Mouse (Mus musculus) kidney, adult 11 months (tissue): ENCODE data around the gene Sim2.

Experiments used
- DNase-seq: peaks from one replicate; pipeline ENCODE4 v3.0.0; 2022

The Sim2 gene

GRCm38 (mm10) chr16:94079075-94079855 lies 5.5 kb upstream of the Sim2 start:
- no peak for DNase-seq

DNA sequence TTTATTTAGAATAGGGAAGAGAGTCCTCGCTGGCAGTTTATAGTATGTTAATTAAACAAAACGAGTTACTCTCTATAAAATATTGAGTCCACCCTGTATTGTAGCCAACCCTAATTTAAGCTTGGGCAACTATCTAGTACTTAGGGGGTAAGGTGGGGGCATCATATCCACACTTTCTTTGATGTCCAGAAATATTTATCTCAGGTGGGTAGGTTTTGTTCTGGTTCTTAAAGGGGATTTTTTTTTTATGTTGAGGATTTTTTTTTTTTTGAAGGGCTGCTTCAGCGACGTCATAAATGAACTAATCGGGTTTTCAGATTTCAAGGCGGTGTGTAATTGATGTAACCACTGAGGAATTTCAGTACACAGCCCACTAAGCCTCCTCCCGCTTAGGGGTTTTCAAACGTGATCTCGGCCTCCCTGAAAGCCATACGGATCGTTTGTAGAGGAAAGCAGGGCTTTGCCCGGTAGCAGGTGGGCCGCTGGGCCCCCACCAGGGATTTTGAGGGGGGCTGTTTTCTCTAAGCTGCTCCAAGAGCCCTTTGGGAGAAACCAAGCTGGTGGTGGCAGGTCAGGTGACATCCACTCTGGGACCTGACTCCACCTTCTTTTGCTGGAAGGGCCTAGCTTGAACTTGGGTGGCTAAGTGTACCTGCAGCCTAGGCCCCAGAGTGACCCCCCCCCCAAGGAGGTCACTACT lies 4.7 kb upstream of the Sim2 start:
- DNase-seq, result no peak

DNA sequence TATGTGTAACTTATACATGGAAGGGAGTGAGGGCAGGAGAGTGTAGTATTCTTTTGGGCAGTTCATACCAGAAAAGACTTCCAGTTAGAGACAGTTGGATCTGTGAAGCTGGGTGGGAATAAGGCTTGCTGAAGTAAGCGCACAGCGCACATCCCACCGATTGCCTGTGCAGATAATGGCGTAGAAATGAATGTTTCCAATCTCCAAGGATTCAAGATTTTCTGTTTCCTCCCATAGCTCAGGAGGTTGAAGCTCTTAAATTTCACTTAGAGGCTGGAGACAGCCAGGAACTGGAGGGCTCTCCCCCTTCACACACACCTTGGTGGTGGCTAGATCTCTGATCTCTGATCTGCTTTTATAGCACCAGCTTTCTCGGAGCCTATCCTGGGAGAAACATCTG lies 3.1 kb upstream of the Sim2 start:
- DNase-seq, result no peak

DNA sequence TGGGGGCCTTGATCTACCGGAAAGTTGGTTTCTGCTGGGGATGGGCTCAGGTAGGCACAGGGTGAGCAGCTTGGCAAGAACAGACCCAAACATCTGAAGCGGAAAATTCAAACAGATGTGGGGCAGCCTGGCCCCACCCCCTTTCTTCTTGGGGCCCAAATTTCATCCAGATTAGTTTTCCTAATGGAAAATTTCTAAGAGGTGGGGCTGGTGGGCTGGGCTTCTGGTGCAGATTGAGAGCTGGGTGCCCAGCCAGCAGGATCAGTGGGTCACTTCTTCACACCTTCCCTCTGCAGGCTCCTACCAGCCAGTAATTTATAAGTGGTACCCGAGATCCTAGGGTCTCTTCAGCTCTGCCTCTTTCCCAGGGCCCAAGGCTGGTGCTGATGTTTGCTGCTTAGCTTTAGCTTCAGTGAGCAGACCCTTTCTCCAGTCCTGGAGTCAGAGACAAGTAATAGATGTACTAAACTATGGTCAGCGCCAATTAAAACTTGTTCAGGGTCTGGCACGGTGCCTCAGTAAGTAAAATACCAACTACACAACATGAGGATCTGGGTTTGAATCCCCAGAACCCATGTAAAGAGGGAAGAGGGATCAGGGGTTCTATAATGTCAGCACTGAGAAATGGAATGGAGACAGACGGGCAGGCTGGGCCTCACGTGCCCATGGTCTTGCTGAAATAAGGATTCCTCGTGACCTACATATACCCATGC lies 2.6 kb upstream of the Sim2 start:
- no peak for DNase-seq

DNA sequence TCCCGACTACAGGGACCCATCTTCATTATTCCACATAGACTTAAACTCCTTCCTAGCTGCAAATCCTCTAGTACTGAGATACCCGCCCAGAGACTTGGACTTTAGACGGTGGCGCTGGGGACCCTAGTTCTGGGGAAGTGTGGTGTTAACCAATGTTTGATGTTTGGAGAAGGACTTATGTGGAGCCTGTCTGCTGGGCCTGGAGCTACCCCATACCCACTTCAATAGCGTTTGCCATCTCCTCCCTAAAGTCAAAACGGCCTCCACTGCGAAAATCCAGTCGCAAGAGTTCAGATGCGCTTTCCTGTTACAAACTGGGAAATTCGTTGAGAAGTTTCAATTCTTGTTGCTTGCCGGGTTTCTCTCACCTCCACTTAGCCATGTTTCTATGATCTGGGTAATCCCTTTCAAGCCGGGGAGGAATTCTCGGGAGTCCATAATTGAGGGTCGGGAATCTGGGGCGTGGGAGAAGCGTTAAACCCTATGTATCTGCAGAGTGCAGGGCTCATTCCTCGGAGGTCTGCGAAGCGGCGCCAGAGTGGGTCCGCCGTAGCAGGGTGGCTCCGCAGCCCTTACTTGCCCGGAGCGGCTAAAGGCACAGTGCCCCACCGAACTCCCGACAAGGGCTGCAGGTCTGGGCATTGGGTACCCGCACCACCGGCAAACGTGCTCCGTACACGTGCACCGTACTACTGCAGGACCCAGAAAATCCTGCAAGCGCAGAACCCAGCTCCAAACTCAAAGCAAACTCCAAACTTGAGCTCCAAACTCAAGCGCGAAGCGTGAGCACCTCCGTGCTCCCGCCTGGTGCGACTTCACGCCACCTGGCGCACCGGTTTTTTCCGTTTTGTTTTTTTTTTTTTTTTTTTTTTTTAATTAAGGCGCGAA lies 1.5 kb upstream of the Sim2 start:
- no peak for DNase-seq

DNA sequence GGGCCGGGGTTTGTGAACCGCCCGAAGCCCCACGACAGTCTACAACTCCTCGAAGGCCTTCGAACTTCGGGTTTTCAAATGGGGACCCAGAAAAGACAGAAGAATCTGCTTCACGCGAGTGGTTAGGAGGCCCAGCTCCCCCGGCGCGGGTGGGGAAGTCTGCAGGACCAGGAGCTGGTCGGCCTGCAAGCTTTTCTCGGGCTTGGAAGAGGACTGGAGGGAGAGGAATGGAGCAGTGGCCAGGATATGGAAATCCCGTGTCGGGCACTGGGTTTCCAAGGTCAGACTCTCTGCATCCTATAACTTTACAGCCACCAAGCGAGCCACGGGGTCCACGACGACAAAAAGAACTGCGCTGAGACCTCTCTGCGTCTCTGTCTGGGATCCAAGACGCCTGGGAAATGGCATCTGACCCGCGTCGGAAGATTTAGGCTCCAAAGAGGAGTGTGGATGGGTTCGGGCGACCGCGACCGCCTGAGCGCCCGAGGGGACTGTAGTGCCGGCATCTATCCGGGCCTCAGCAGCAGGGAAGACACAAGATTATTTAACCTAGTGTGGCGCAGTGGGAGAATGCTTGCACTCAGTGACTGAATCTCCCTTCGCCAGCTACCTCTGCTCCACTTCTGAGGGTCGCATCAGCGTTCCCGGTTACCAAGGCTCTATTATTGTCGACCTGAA lies 744 bp upstream of the Sim2 start:
- DNase-seq, result no peak

GRCm38 (mm10) chr16:94085603-94086285 lies 1.0 kb downstream of the Sim2 start:
- DNase-seq, result no peak

DNA sequence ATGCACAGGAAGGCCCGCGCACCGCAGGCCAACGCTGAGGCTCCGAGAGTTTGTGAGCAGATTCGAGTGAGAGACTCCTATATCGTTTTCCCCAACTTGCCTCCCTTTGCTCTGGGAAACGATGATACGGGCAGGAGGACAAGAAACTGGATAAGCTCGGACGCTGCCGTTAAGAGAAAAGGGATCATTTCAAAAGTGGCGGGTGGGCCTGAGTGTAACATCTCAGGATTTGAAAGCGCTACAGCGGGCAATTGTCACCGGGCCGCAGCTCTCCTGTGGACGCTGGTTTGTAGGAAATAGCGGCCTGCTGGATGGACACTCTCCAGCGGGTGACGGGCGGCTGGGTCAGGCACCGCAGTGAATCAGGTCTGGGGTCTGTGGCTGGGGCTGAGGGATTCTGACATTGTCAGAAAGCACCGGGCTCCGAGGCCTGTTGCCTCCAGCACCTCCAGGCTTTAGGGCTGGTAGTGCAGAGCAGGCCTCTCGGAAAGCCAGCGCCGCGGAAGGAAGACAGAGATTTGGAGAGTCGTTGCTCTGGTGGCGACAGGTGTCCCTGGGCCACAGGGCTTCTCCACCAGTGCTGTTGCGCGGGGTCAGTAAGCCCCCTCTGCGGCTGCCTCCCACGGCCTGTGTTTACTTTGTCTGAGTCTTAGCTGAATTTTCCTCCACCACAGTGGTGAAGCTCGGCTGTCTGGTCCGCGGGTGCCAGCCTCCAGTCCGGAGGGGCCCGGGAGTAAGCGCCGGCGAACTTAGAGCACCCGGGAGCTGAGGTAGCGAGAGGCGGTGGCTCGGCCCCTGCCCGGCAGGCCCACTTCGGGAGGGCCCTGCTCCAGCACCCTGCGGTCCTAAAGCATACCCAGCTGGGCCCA lies 2.2 kb downstream of the Sim2 start:
- no peak for DNase-seq

DNA sequence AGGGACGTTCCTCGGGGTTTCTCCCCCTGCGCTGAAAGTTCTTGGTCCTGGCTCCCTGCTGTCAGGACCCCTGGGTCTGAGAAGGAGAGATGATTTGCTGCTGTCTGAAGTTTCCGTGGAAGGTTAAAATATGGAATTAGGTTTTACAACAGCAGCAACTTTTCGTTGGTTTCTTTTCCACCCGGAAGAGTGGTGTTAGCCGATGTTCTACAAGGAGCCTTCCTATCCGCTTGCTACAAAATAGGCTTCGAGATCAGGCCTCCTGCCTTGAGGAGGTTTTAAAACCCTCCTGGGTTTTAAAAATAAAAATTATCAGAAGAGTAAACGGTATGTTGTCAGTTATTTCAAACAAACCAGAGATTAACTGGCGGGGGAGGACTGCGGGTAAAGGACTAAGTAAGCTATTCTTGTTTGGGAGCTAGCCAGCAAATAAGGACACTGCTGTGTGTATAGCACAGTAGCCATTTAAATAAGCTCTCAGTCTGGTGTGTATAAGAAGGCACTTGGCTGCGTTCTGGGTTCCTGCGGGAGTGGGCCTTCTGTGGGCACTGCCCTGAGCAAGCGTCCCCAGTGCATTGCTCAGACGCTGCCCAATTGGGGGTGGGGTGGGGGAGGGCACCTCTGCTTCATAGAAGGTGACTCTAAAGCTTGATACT lies 3.0 kb downstream of the Sim2 start:
- no peak for DNase-seq

DNA sequence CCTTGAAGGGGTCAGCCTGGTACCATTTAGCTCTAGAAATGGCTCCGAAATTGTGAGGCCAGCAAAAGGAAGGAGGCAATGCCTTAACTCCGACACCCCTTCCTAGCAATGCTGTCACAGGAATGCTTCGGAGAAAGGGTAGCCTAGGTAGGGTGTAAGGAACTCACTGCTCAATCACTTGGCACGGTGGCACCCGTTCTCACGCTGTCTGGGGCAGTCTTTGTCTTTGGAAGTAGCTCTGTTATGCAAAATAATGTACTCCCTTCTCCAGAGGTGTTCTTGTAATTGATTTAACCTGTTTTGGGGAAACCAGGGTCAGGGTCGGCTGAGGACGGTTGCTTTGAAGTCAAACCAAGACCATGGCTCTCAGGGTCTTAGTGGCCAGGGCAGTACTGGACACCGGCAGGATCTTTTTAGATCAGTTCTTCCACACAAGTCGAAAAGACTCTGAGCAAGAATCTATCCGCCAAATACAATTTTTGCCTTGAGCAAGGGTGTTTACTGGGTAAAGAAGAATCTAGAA lies 3.6 kb downstream of the Sim2 start:
- no peak for DNase-seq

DNA sequence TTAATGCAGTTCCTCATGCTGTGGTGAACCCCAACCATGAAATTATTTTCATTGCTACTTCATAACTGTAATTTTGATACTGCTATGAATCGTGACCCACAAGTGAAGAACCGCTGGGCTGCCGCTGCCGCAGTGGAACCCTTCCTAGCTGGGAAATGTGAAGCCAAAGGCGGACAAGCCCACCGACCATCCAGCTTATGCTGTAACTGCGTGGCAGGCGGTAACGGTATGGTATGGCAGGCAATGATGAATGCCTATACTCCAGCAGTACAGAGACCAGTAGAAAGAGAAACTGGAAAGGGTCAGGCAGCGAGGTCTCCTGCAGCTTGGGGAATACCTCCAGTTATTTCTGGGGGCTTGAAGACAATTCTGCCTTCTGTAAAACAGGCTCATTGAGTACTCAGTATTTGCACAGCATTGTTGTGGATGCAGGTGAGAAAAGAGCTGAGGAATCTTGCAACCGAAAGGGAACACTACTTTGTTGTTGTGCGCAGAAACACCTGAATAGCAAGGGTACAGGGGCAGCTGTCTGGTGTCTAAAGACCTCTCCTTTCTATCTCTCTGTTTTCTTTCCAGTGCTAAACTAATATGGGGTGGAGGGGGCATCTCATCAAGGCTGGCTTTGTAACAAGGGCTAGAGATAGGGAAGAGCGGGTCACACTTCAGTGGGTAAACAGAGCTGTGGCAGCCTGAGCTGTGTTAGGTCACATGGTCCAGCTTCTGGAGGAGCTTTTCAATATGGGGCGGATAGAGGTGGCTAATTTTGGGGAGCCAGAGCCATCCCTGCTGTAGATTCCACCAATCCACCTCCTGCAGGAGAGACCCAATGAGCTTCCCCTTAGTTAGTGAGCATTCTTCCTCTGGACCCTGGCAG lies 4.3 kb downstream of the Sim2 start:
- DNase-seq, result no peak

GRCm38 (mm10) chr16:94092511-94093150 lies 7.9 kb downstream of the Sim2 start:
- no peak for DNase-seq

DNA sequence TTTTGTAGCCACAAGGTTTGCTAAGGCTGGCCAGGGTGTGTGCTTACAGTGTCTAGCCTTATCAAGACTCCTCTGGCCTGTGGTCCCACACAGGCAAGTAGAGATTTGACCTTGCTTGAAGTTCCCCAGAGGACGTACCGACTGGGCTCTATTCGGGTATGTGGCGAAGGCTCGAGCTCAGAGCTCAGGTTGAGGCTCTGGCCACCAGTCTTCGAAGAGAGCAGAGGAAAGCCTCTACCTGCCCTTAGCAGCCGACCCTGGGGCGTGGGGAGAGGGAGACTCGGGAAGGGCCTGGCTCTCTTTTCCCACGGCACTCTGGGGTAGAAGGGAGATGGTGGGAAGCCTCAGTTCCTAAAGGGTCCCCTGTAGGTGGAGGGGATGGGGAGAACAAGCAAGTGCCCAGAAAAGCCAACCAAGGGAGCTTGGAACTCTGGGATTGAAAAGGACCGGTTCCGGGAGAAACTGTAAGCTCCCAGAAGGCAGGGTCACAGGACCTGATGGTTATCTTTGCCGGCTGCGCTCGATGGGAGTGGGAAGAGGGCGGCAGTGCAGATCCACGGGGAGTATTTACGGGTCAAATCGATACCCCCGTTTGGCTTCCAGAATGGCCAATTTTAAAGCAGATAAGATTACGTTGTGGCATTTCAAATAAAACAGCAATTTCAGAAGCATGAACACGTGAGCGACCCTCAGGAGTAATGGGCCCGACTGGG lies 8.6 kb downstream of the Sim2 start:
- no peak for DNase-seq

GRCm38 (mm10) chr16:94094251-94095108 lies 9.7 kb downstream of the Sim2 start:
- no peak for DNase-seq

GRCm38 (mm10) chr16:94095109-94095822 lies 10.5 kb downstream of the Sim2 start:
- DNase-seq, result no peak

DNA sequence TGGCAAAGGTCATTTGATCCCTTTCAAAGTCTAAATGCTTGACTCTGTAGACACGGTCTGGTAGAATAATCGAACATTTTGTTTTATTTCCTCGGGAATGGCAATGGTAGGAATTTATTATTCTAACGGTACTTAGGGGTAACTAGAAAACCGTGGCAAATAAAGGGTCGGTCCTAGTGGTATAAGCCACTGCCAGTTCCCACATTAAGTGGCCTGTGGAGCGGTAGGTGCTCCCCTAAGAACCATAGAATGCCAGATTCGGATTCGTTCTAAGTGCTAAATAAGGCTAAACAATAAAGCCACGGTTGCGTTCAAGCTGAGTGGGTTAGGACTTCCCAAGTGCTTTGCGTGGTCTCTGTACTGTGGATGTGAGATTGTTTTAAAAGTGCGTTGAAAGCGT lies 11.7 kb downstream of the Sim2 start:
- DNase-seq, result no peak
